Mouse (Mus musculus) MEL (cell line): ENCODE data around the gene D630003M21Rik. TPM values are rescaled to one million over a fixed set of nuclear protein-coding genes. Genes with fewer than 3 reads are reported as not detected.

Experiments
- DNase-seq: peaks from one replicate; pipeline ENCODE4 v3.0.0; 2011; ENCODE audit warnings: low read depth, low spot score
- H3K27ac ChIP-seq: 2 replicates; pipeline ENCODE4 v1.5.1; 2012; ENCODE audit warnings: low read depth, mild to moderate bottlenecking, control low read depth, low read length, moderate library complexity; ENCODE audit not compliant: control insufficient read depth
- H3K27me3 ChIP-seq, 2 experiments: fragments of 150-350 bp in 1 of 2; sonication (generic) in 1 of 2; 2 replicates each; pipeline ENCODE4 v1.6.1; 2012; ENCODE audit warnings: low read length in 2 of 2, mild to moderate bottlenecking in 2 of 2, improper control_type of control experiment in 1 of 2, moderate library complexity in 1 of 2; ENCODE audit not compliant: insufficient read depth in 2 of 2, control insufficient read depth in 1 of 2
- H3K36me3 ChIP-seq, 2 experiments: 2 replicates each; pipeline ENCODE4 v1.6.1; 2012 to 2014; ENCODE audit warnings: low read length in 2 of 2, improper control_type of control experiment in 1 of 2, inconsistent platforms in 1 of 2, mild to moderate bottlenecking in 1 of 2; ENCODE audit not compliant: insufficient read depth in 2 of 2, control insufficient read depth in 1 of 2
- H3K4me1 ChIP-seq, 2 experiments: fragments of 150-350 bp in 1 of 2; sonication (generic) in 1 of 2; 2 replicates each; pipeline ENCODE4 v1.6.1; 2012; ENCODE audit warnings: low read length in 2 of 2, improper control_type of control experiment in 1 of 2, mild to moderate bottlenecking in 1 of 2; ENCODE audit not compliant: insufficient read depth in 2 of 2, control insufficient read depth in 1 of 2
- H3K4me3 ChIP-seq, 2 experiments: fragments of 150-350 bp in 1 of 2; sonication (generic) in 1 of 2; 2 replicates each; pipeline ENCODE4 v1.5.1; 2012; ENCODE audit warnings: low read depth in 2 of 2, low read length in 2 of 2, mild to moderate bottlenecking in 2 of 2, moderate library complexity in 2 of 2, control low read depth in 1 of 2, improper control_type of control experiment in 1 of 2; ENCODE audit not compliant: control insufficient read depth in 1 of 2, insufficient read depth in 1 of 2
- H3K79me2 ChIP-seq: 2 replicates; pipeline ENCODE4 v1.6.1; 2012; ENCODE audit warnings: mild to moderate bottlenecking, low read length, moderate library complexity; ENCODE audit not compliant: control insufficient read depth, poor library complexity, insufficient read depth
- H3K9ac ChIP-seq: 2 replicates; pipeline ENCODE4 v1.6.1; 2012; ENCODE audit warnings: low read depth, mild to moderate bottlenecking, control low read depth, low read length, moderate library complexity; ENCODE audit not compliant: control insufficient read depth, poor library complexity, severe bottlenecking
- H3K9me3 ChIP-seq: fragments of 150-350 bp; sonication (generic); replicated peaks from 2 replicates; pipeline ENCODE4 v1.6.1; 2012; ENCODE audit warnings: mild to moderate bottlenecking, low read length, improper control_type of control experiment, moderate library complexity; ENCODE audit not compliant: insufficient read depth
- BHLHE40 ChIP-seq: IDR thresholded peaks from 2 replicates; pipeline ENCODE4 v1.6.1; 2012; ENCODE audit warnings: low read depth, mild to moderate bottlenecking, inconsistent platforms, low read length, improper control_type of control experiment, borderline replicate concordance
- CTCF ChIP-seq, 3 experiments: IDR thresholded peaks in 2 of 3; conservative IDR thresholded peaks in 1 of 3; 2 replicates each; pipeline ENCODE4 v1.5.1; 2011 to 2012; ENCODE audit warnings: low read length in 3 of 3, low read depth in 2 of 3, mild to moderate bottlenecking in 2 of 3, improper control_type of control experiment in 1 of 3, inconsistent platforms in 1 of 3, mixed read lengths in 1 of 3, moderate library complexity in 1 of 3; ENCODE audit not compliant: control insufficient read depth in 1 of 3, insufficient read depth in 1 of 3, poor library complexity in 1 of 3, severe bottlenecking in 1 of 3
- E2F4 ChIP-seq: IDR thresholded peaks from 2 replicates; pipeline ENCODE4 v1.6.1; 2011; ENCODE audit warnings: low read depth, low read length, improper control_type of control experiment, borderline replicate concordance
- ETS1 ChIP-seq: IDR thresholded peaks from 2 replicates; pipeline ENCODE4 v1.6.1; 2012; ENCODE audit warnings: low read depth, mild to moderate bottlenecking, inconsistent platforms, low read length, improper control_type of control experiment, moderate library complexity
- KAT2A ChIP-seq: conservative IDR thresholded peaks from 2 replicates; pipeline ENCODE4 v1.6.1; 2012; ENCODE audit warnings: low read depth, low read length, improper control_type of control experiment, inconsistent platforms
- MAFK ChIP-seq: IDR thresholded peaks from 2 replicates; pipeline ENCODE4 v1.6.1; 2011; ENCODE audit warnings: low read depth, mild to moderate bottlenecking, low read length, improper control_type of control experiment, borderline replicate concordance
- MAZ ChIP-seq: IDR thresholded peaks from 2 replicates; pipeline ENCODE4 v1.6.1; 2012; ENCODE audit warnings: low read depth, mild to moderate bottlenecking, inconsistent platforms, low read length, improper control_type of control experiment
- NELFE ChIP-seq: IDR thresholded peaks from 2 replicates; pipeline ENCODE4 v1.6.1; 2011; ENCODE audit warnings: low read depth, low read length, improper control_type of control experiment
- SIN3A ChIP-seq: IDR thresholded peaks from 2 replicates; pipeline ENCODE4 v1.6.1; 2012; ENCODE audit warnings: low read length, improper control_type of control experiment, inconsistent platforms
- TAL1 ChIP-seq: IDR thresholded peaks from 2 replicates; pipeline ENCODE4 v1.6.1; 2012; ENCODE audit warnings: mild to moderate bottlenecking, inconsistent platforms, low read length, moderate library complexity, mixed read lengths
- TCF12 ChIP-seq: IDR thresholded peaks from 2 replicates; pipeline ENCODE4 v1.6.1; 2014; ENCODE audit warnings: low read depth, mild to moderate bottlenecking, inconsistent platforms, low read length, improper control_type of control experiment, moderate library complexity
- UBTF ChIP-seq: IDR thresholded peaks from 2 replicates; pipeline ENCODE4 v1.6.1; 2012; ENCODE audit warnings: low read depth, mild to moderate bottlenecking, inconsistent platforms, low read length, improper control_type of control experiment, moderate library complexity, borderline replicate concordance; ENCODE audit not compliant: insufficient read depth
- USF1 ChIP-seq: IDR thresholded peaks from 2 replicates; pipeline ENCODE4 v1.6.1; 2014; ENCODE audit warnings: low read depth, mild to moderate bottlenecking, inconsistent platforms, low read length, improper control_type of control experiment, moderate library complexity
- ZMIZ1 ChIP-seq: IDR thresholded peaks from 2 replicates; pipeline ENCODE4 v1.6.1; 2012; ENCODE audit warnings: low read depth, mild to moderate bottlenecking, inconsistent platforms, low read length, improper control_type of control experiment, moderate library complexity
- polyA plus RNA-seq, 2 experiments: library from polyadenylated mRNA; stranded (reverse) in 1 of 2; unstranded in 1 of 2; fragments of >175 nt in 1 of 2; fragments of >200 nt in 1 of 2; gene quantifications; 2 replicates each; pipeline versions ENCODE4 v1.2.1 to v1.2.4; 2012; ENCODE audit warnings: low replicate concordance in 2 of 2, low read depth in 1 of 2; ENCODE audit not compliant: insufficient read length in 2 of 2, insufficient read depth in 1 of 2, missing spikeins in 1 of 2
- total RNA-seq: library from RNA; depleted of rRNA; stranded (reverse); fragments of 300-350 nt; gene quantifications from 2 replicates; pipeline ENCODE4 v1.2.3, GENCODE M21; 2012

D630003M21Rik gene
- total and polyA plus RNA-seq, 3 experiments: 0.10 TPM; not detected in 2

GRCm38 (mm10) chr2:158253806-158254205 is 24.8 kb upstream of the D630003M21Rik start:
- Histone ChIP-seq H3K4me3 (no peak overlapping the region), H3K27ac (no peak overlapping the region), H3K4me1 (peaks cover 0 to 5% of the 10 kb centered on the region in 2 experiments; a peak in 1 of 4 replicates), H3K27me3 (no peaks in the 10 kb centered on the region; a peak in 2 of 4 replicates), H3K36me3 (no peaks in the 10 kb centered on the region), H3K9ac (no peak overlapping the region), H3K9me3 (no peaks in the 10 kb centered on the region), H3K79me2 (no peaks in the 10 kb centered on the region)
- DNase-seq: no peak
- TF ChIP-seq TCF12: no peak
- no peak for TF ChIP-seq SIN3A
- TF ChIP-seq KAT2A: no peak

GRCm38 (mm10) chr2:158250558-158250957 is 21.5 kb upstream of the D630003M21Rik start:
- TF ChIP-seq UBTF (no peak), MAFK (no peak), NELFE (no peak), TAL1 (no peak), MAZ (no peak), E2F4 (no peak), USF1 (no peak)
- Histone ChIP-seq H3K79me2 (no peaks in the 10 kb centered on the region), H3K27ac (no peak overlapping the region), H3K4me1 (no peaks in the 10 kb centered on the region), H3K4me3 (no peak overlapping the region), H3K27me3 (peaks cover 0 to 2% of the 10 kb centered on the region in 2 experiments; a peak in 2 of 4 replicates), H3K9me3 (no peaks in the 10 kb centered on the region), H3K9ac (no peak overlapping the region), H3K36me3 (no peaks in the 10 kb centered on the region)
- DNase-seq: no peak

GRCm38 (mm10) chr2:158248318-158248717 is 19.3 kb upstream of the D630003M21Rik start:
- Histone ChIP-seq H3K27me3 (peaks cover 0 to 4% of the 10 kb centered on the region in 2 experiments; a peak in 2 of 4 replicates), H3K79me2 (no peaks in the 10 kb centered on the region), H3K9me3 (no peaks in the 10 kb centered on the region), H3K36me3 (no peaks in the 10 kb centered on the region), H3K27ac (no peak overlapping the region), H3K4me3 (no peak overlapping the region), H3K4me1 (no peaks in the 10 kb centered on the region), H3K9ac (no peak overlapping the region)
- no peak for TF ChIP-seq ZMIZ1
- no peak for TF ChIP-seq TAL1
- TF ChIP-seq BHLHE40: no peak
- no peak for TF ChIP-seq ETS1
- no peak for TF ChIP-seq CTCF (IDR thresholded peaks at IDR 0.05 in 2 of 3, conservative IDR thresholded peaks at IDR 0.05 in 1 of 3; ENCODE audit: control insufficient read depth in 1 of 3, insufficient read depth in 1 of 3, low read depth in 2 of 3, low read length in 3 of 3, poor library complexity in 1 of 3, severe bottlenecking in 1 of 3)
- no peak for DNase-seq
